Mouse (Mus musculus): ENCODE data around the gene Bri3.

DNA sequence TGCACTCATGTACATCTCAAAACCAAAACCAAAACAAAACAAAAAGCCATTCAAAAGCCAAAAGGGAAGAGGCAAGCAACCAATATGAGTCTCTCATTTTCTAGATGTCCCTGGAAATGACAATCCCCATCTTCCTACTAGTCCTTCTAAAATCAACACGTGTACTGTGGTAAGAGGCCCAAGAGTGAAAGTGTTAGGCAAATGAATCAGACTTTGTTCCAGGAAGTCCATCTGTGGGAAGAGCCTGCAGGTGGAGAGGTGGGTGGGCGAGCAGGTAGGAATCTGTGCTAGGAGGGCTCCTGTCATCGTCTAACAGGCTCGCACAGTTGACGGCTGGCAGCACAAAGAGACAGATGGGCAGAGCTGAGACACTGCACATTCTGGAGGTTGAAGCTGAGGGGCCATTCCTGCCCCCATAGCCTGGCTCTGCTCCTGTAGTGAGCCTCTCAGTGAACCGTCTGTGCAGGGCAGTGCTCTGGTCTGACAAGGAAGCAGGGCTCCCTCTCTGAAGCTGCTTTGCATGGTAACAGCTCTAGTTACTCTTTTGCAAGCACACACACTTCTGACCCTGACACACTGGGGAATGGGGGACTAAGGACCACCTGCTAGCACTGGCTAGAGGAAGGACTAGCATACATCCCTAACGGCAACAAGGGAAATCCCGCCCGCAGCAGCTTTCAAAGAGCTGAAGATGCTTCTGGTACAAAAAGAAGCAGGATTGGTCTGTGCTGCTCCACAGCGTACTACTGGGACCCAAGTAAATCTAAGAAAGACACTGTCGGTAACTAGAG is 38.4 kb downstream of the Bri3 start:
- TF ChIP-seq POLR2A (IDR thresholded peaks at IDR 0.05; ENCODE audit: insufficient read depth, low read depth, low read length) (no peak), CTCF (IDR thresholded peaks at IDR 0.05; ENCODE audit: insufficient read depth, low read depth, low read length) (no peak)
